Mouse (Mus musculus) embryonic fibroblast, embryonic 13.5 days (primary cell): ENCODE measurements around the gene Gm7879.

Experiments used
- CTCF ChIP-seq: IDR thresholded peaks from 2 replicates; pipeline ENCODE4 v1.5.1; 2011; ENCODE audit warnings: mild to moderate bottlenecking, control low read depth, low read length, moderate library complexity, borderline replicate concordance; ENCODE audit not compliant: insufficient read depth
- POLR2A ChIP-seq: IDR thresholded peaks from 2 replicates; pipeline ENCODE4 v1.6.1; 2011; ENCODE audit warnings: low read depth, mild to moderate bottlenecking, control low read depth, low read length, moderate library complexity

DNA sequence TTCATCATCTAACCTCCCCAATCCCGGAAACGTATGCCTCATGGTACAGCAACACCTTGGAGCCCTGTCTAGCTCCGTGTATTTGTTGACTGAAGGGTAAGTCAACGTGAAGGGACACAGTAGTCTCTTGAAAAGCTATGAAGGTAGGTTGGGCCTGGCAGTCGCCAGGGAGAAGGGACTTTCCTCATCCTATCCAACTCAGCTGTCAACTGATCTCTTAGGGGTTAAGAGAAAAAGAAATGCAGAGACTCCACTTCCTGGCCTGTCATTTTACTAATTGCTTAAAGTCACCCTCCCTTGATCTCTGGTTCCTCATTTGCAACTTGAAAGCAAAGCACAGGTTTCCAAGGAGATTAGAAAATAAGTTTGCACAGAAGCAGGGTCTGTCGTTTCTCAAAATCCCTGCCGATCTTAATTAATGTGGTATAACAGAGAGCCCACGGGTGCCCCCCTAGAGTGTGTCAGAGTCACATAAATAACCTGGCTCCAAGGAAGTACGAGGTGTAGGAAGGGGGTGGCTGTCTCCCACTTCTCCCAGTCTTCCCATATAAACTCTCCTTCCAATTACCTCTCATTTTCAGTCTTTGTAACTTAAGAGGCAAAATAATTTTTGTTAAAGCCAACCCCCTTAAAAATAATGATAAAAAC, 34.5 kb downstream of the Gm7879 start:
- TF ChIP-seq POLR2A (no peak), CTCF (no peak)
